Mouse (Mus musculus): ENCODE results near the gene Acot4. TPM values are rescaled to one million over a fixed set of nuclear protein-coding genes. Genes with fewer than 3 reads are reported as not detected.
"Not testable (repeated sequence)": the region's sequence is repeated elsewhere in the genome, so short reads cannot be mapped to it uniquely, and the experiment has no call there.

The Acot4 gene
- polyA plus RNA-seq (2017; shearing (Covaris generic)), result under 1 TPM in 1 of 2 experiments, not detected in 1; 0.11 TPM

DNA sequence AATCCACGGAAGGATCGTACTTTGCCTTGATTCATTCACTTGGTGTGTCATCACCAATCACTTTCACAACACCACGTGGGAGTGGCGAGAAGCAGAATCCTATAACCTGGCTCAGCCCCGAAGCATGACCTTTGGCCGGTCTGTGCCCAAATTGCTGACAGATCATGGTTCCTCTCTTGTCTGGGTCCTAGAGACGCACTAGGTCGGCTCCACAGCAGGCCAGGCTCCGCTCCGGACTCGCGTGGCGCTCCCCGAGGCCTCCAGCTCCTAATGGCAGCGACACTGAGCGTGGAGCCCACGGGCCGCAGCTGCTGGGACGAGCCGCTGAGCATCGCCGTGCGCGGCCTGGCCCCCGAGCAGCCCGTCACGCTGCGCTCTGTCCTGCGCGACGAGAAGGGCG lies at the start of gene Acot4:
TSS of gene Acot4 (plus strand) at position 139 of the 400 bp plus-strand sequence.
- not testable (repeated sequence) for ATAC-seq

DNA sequence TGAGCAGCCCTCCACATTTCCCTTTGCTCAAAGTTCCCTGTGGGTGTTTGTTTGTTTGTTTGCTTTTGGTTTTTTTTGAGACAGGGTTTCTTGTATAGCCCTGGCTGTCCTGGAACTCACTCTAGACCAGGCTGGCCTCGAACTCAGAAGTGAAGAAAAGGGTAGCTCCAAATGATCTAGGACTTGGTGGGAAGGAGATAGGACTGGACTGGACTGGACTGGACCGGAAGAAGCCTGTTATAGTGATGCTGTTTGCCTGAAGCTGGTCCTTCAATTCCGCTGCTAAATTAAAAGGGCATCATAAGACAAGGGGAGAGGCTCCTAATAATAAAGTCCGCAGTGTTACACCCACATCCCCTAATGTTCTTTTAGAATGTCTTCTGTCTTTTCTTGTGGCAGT lies 49.7 kb upstream of the Acot4 start:
- ATAC-seq, result no peak

DNA sequence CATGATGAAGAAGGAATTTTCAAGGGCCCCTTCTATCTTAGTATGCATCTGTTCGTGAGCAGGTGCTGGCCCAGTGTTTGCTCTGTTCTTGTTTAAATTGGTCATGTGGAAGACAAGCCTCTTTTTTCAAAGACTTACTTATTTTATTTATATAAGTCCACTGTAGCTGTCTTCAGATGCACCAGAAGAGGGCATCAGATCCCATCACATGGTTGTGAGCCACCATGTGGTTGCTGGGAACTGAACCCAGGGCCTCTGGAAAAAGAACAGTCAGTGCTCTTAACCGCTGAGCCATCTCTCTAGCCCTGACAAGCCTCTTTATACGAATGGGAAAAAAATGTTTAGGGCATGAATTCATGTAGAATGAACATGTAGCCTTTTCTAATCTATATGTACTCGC lies 48.8 kb upstream of the Acot4 start:
- ATAC-seq, result no peak

DNA sequence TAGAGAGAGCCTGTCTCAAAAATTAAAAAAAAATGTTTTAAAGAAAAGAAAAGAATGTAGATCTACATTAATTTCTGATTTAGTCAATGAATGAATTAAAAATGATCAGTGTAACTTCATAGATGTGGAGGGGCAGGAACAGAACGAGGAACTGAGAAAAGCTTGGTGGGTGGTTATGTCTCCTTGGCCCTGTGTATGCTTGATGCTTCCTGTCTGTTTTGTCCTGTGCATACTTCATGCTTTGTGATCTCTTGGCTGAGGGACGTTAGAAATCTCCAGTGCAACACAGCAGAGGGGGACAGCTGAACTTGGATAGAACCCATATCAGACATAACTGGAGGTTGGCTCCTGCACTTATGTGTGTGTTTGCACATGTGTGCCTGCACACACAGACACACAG lies 41.0 kb upstream of the Acot4 start:
- no peak for ATAC-seq

DNA sequence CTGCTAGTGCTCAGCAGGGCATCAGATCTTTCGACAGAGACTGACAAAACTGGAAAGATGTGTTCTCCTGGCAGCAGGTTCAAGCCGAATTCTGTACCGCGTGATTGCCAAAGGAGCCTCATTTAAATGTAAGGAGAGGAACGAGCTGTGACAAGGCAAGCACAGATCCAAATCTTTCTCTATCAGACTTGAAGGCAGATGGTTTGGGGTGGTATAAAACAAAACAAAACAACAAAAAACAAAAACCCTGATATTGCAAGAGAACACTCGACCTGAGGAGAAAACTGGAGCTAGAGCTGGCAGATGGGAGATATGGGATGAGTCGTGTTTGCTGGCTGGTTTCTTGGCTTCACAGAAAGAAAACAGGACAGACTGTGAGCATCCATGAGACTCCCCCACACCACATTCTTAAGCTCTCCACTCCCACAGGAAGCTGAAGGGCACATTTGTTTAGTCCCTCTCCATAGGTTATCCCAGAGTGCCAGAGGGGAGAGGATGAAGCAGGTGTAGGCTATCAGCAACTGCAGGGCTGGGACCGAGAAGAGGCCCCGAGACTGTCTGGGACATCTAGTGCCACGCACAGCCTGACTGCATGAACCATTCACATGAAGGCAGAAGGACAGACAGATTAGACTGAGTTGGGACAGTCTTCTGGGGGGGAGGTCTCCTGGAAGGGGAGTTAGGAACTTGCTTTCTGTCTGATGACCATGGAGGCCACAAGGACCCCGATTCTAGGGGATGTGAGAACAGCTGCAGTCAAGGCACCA lies 39.7 kb upstream of the Acot4 start:
- ATAC-seq, result no peak

DNA sequence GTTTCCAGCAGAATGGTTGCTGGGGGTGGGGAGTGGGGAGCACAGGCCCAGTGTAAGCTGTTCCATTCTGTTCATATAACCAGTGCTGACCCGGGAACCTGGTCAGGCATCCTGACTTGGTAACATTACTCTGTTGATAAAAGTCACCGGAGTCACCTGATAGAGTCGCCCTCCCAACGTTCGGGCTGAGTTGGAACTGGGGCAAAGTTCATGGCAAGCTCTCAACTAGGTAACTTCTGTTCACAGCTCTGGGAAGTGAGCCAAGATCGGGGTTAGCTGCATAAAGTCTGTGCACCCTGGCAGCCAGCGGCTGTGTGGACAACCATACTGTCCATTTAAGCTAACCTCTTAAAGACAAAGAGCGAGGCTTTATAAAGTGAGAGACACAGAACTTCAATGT lies 38.9 kb upstream of the Acot4 start:
- ATAC-seq, result not testable (repeated sequence)

DNA sequence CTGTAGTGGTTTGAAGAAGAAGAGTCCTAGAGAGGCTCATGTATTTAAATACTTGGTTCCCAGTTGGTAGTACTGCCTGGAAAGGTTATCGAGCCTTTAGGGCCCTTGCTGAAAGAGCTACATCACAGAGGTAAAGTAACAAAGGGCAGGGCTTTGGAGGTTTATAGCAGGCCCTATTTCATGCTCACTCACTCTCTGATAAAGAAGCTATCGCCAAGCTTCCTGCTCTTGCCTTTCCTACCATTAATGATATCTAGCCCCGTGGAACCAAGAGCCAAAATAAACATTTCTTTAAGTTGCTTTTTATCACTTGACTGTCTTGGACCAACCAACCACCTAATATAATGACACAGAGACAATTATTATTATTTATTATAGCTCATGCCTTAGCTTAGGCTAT lies 37.8 kb upstream of the Acot4 start:
- ATAC-seq, result no peak

DNA sequence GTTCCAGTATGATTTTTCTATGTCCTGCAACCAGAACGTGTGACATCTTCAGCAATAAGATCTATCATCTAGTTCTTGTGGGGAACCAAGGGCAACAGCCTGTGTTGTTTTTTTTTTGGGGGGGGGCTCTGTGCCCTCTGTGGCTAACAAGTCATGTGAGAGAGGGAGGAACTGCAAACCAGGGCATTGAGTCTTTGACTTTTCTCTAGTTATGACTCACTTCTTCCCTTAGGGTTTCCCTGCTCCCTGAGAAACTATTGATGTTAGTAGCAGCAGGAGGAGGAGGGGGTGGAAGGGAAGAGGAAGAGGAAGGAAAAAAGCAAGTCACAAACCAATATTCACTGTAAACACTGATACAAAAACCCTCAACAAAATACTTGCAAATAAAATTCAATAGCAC lies 34.3 kb upstream of the Acot4 start:
- ATAC-seq, result no peak

DNA sequence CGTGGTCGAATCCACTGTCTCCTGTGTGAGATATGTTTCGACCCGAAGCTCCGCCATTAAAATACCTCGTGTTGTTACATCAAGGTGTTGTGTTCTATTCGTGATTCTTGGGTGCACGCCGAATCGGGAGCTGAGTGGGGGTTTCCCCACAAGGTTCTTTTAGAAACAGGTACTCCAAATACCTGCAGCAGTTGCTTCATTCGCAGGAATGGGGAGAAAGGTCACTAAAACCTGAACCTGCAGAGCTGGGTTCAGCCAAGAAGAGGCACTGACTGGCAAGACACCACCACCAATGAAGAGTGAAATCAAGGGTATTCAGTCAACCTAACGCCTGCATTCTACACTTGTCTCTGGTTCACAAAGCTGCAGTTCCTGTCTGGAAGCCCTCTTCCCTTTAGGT lies 29.9 kb upstream of the Acot4 start:
- ATAC-seq, result no peak

DNA sequence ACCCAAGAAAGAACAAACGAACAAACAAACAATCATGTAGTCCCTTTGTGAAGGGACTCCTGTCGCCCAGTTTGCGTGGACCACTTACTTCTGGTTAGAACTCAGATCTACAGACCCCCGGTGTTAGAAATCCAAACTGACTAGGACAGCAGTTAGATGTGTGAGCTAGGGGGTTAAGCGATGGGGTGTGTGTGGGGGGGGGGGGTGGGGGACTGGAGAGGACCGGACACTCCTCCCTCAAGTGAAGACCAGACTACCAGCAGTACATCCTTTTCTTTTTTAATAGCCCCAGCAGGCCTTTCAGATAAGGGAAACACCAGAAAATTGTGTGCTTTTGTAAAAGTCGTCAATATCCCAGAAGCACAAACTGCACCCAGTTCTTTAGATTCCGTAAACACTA lies 29.4 kb upstream of the Acot4 start:
- no peak for ATAC-seq

DNA sequence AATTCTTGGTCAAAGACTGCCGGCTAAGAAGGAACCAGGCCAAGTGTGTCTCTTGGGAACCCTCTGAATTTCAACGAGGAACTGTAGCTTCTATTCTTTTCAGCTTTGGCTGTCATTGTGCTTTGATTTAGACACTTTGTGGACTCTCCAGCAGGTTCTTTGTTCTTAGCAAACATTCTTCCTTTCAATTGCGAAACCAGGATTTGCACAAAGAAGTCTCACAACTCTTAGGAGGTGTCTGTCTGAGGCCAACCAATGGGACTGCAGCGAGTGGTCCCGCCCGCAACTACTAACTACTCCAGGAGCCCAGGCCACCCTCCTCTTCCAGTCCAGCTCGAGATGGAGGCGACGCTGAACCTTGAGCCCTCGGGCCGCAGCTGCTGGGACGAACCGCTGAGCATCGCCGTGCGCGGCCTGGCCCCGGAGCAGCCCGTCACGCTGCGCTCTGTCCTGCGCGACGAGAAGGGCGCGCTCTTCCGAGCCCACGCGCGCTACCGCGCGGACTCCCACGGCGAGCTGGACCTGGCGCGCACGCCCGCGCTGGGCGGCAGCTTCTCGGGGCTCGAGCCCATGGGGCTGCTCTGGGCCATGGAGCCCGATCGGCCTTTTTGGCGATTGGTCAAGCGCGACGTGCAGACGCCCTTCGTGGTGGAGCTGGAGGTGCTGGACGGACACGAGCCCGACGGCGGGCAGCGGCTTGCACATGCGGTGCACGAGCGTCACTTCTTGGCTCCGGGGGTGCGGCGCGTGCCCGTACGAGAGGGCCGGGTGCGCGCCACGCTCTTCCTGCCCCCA lies 28.8 kb upstream of the Acot4 start, which contains the start of gene Acot1:
TSS of gene Acot1 (plus strand) at position 320 of the 795 bp plus-strand sequence.
- ATAC-seq, result not testable (repeated sequence)

DNA sequence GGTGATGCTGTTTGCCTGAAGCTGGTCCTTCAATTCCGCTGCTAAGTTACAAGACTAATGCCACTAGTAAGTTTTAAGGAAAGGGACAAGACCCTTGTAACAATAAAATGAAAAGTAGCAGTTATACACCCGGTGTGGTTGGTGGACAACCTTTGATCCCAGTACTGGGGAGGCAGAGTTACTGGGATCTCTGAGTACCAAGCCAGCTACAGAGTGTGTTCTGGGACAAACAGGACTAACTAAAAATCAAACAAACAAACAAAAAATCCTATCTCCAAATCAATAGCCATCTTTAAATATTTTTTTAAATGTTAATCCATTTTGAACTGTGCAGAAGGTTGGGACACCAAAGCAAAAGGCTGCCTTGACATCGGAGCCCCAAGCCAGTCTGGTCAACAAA lies 28.0 kb upstream of the Acot4 start:
- no peak for ATAC-seq

DNA sequence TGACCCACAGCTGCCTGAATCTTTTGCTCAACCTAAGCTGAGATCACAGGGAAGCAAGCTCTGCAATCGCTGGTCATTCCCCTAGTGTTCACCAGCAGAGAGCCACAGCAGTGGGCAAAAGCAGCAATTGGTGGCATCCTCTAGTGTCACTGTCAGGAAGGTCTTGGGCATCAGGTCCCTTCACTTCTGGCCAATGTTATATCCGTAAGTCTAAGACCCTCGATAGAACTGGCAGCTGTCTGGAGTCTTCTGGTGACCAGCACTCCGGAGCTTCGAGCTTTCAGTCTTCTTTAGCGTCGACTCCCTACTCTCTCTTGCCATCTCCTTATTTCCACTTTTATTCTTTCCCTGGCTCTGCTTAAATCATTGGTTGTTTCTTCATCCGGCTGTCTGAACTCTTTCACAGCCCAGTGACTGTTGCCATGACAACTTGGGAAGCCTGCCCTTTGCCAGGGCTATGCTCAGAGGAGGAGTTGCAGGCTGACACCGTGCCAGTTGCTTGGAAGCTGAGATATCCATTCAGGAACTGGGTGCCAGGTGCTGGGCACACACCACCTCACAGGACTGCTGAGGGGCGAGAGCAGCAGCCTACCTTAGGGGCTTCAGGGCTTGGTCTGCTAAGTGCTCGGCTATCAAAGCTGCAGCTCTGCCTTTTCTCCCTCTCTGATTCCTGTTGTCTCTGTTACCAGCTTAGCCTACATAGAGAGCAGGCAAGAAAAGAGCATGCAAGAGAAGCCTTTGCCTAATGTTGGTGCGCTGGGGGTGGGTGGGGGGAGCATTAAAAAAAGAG lies 26.7 kb upstream of the Acot4 start:
- ATAC-seq, result no peak

DNA sequence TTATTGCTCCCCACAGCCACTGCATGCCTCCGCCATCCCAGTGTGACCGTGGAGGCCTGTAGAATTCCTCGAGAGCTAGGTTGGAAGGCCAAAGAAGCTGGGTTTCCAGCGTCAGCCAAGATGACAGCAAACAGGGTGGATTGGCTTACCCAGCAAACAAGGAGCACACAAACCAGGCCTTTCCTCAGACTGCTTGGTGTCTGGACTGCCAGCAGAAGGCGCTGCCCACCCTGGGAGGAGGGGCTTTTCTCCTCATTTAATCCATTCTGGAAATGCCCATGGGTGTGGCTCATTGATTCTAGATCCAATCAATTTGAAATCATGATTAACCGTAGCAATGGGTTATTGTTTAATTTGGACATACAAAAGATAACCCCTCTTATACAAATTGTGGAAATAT lies 25.0 kb upstream of the Acot4 start:
- ATAC-seq, result no peak

DNA sequence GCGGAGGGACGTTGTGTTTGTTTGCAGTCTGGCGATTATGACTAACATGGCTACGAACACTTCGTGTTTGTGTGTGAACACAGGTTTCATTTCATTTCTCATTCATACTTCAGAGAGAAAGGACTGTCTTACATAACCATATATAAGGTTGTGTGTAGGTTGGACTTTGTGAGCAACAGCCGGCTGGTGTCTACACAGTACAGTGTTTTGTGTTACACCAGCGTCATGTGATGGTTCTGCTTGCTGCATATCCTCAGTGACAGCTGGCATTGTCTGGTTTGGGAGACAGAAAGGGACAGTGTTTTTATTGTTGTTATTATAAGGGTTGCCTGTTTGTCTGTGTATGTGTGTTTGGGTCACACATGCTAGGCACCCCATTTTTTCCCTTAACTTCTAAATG lies 24.5 kb upstream of the Acot4 start:
- ATAC-seq, result no peak

DNA sequence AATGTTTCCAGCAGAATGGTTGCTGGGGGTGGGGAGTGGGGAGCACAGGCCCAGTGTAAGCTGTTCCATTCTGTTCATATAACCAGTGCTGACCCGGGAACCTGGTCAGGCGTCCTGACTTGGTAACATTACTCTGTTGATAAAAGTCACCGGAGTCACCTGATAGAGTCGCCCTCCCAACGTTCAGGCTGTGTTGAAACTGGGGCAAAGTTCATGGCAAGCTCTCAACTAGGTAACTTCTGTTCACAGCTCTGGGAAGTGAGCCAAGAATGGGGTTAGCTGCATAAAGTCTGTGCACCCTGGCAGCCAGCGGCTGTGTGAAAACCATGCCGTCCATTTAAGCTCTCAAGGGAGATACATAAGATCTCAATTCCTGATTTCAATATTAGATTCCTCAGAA lies 17.7 kb upstream of the Acot4 start:
- not testable (repeated sequence) for ATAC-seq

DNA sequence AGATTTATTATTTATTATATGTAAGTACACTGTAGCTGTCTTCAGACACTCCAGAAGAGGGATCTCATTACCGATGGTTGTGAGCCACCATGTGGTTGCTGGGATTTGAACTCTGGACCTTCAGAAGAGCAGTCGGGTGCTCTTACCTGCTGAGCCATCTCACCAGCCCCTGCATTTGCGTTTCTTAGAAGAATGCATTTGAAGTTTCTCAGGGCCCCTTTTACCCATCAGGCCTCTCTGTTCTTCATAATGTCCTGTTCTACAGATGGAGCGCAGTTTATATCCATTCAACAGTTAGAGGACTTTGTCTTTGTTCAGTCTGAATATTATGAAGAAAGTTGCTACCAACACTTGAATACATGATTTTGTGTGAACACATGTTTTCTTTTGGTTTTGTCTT lies 15.9 kb upstream of the Acot4 start:
- ATAC-seq, result not testable (repeated sequence)

DNA sequence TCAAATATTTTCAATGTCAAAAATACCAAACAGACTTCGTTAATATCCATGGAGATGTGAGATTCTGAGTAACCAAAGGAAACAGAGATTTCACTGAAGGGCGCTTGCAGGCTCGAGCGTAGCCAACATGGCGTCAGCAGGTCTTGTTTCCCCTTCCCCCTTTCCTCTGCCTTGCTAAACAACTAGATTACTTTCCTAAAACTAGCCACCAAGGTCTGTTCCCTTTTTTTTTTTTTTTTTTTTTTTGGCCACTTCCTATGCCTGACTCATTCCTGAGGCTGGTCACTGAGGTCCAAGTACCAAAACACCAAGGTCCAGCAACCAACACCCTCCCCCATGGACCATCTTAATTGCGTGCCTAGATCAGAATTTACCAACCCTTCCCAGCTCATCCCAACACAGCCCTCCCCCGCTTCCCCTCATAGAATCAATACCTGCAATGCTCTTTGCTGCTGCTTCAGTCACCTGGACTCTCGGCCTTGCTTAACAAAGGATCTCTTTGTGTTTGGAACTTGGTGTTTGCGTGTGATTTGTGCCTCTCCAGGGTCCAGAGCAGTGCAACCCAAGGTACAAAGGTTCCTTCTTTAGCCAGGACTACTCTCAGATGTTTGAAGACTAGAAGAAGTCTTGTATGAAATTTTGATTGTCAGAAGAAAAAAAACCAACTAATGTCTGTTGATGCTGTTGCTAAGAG lies 15.0 kb upstream of the Acot4 start:
- ATAC-seq, result no peak

DNA sequence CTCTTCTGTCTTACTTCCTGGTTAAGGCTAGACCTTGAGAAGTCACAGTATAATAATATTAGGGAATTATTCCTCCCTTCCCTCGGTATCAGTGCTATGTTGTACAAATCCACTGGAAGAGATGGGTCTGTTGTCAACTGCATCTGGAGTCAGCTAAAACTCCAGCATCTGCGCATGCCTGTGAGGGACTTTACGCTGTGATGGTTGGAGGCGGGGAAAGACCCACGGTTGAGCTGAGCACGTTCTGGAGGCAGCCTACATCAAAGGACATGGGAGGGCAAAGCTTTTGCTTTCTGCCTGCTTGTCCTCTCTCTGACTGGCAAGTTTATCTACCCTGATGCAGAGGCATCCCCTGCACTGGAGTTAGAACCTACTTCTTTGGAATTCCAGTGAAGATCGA lies 12.3 kb upstream of the Acot4 start:
- ATAC-seq, result peak; percentile 91

DNA sequence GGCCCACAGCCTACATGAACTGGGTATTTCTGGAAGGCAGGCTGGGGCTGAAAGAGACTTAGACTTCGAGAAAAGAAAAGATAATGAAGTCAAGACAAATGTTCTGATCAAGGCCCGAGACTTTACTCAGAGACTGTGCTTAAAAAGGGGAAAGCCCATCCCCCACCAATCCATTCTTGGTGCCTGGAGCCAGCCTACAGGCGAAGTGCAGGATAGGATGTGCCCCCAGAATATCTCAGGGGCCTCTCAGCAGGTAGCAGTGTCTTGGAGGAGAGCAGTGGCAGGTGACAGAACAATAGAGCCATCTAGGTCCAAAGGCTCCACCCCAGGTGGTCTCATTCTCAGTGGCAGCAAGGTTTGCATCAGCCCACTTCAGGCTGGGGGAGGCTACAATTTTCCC lies 9.9 kb upstream of the Acot4 start:
- ATAC-seq, result not testable (repeated sequence)

DNA sequence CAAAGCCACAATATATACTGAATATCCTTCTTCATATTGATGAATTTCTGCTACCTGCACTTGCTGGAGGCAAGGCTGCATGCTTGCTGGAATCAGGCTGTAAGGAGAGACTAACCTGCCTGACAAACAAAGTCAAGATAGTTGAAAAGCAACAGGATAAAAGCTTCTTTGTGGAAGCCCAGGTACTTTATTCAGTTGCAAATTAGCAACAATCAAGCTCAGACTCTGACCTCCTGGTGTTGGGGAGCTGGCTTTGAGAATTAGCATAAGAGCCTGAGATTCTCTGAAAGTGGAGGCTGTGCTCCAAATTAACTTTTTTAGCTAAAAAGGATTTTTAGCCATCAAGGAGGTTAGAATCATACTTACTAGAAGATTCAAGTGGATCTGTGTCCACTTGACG lies 9.1 kb upstream of the Acot4 start:
- not testable (repeated sequence) for ATAC-seq

DNA sequence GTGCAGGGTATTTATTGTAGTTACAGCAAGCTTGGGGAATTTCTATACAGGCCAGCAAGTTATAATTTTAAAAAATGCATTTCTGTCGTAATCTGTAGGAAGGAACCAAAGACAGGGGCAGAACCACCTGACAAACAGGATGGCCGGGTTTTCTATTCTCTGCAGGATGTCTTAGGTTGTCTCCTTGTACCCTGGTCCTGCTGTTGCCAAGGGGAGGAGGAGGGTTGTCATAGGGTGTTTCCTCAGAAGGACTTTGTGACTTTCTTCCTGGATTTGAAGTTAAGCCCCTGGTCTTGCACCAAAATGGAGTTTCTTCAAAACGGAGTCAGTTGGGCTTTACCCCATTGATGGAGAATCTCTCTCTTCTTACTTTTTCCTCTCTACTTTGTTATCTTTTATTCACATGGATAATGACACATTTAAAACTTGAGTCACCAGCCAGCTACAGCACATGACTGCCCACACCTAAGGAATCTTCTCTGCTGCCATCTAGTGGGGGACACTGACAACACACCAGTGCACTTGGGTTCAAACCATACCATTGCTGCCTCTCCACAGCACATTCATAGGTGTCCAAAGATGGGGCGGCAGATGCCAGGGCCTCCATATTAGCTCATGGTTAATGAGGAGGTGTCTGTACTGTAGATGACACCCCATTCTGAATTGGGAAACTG lies 7.4 kb upstream of the Acot4 start:
- ATAC-seq, result peak; percentile 91

Data from CD4-positive, CD25-positive, alpha-beta regulatory T cell, adult 4 months (primary cell).